Mouse (Mus musculus) limb, embryonic 13.5 days (tissue): Measurements from ENCODE around the gene Itga11. TPM values are rescaled to one million over a fixed set of nuclear protein-coding genes. Genes with fewer than 3 reads are reported as not detected.
A peak's percentile ranks its signal among the peaks of the same experiment; 100 is the strongest.

Source experiments
- ATAC-seq: fragments of 200-750 bp; cut with Nextera tagmentation; 2 replicates; pipeline ENCODE4 v1.8.0; 2017; ENCODE audit warnings: low read depth, moderate number of reproducible peaks, moderate TSS enrichment; ENCODE audit not compliant: low FRiP score
- H3K27ac ChIP-seq: fragments of 300-500 bp; sonication (generic); 2 replicates; pipeline ENCODE4 v1.5.1; 2015; ENCODE audit warnings: inconsistent platforms, mild to moderate bottlenecking, moderate library complexity
- H3K27me3 ChIP-seq: fragments of 300-500 bp; sonication (generic); 2 replicates; pipeline ENCODE4 v1.6.1; 2015; ENCODE audit warnings: mild to moderate bottlenecking, inconsistent platforms
- H3K36me3 ChIP-seq: fragments of 300-500 bp; sonication (generic); 2 replicates; pipeline ENCODE4 v1.6.1; 2015; ENCODE audit warnings: inconsistent platforms, mild to moderate bottlenecking, moderate library complexity
- H3K4me1 ChIP-seq: fragments of 300-500 bp; sonication (generic); 2 replicates; pipeline ENCODE4 v1.6.1; 2015; ENCODE audit warnings: inconsistent platforms
- H3K4me2 ChIP-seq: fragments of 300-500 bp; sonication (generic); replicated peaks from 2 replicates; pipeline ENCODE4 v1.6.1; 2015; ENCODE audit warnings: inconsistent platforms, mild to moderate bottlenecking, moderate library complexity
- H3K4me3 ChIP-seq: fragments of 300-500 bp; sonication (generic); 2 replicates; pipeline ENCODE4 v1.5.1; 2015; ENCODE audit warnings: moderate library complexity, mild to moderate bottlenecking, inconsistent platforms
- H3K9ac ChIP-seq: fragments of 300-500 bp; sonication (generic); 2 replicates; pipeline ENCODE4 v1.6.1; 2015; ENCODE audit warnings: mild to moderate bottlenecking, inconsistent platforms
- H3K9me3 ChIP-seq: fragments of 300-500 bp; sonication (generic); 2 replicates; pipeline ENCODE4 v1.6.1; 2016; ENCODE audit warnings: inconsistent platforms
- WGBS: fragments of 180-500 bp; shearing (Covaris S2); methylation state at CpG from one replicate; pipeline ENCODE4 v1.1.7; 2015; 5-methylcytosine and 5-hydroxymethylcytosine counted together
- polyA plus RNA-seq: library from polyadenylated mRNA; unstranded; fragments of >200 nt; fragmentation: Nextera tagmentation; extraction: Ambion mirVana; gene quantifications from 2 replicates; pipeline ENCODE4 v1.2.1, GENCODE M21; 2015

Itga11 gene
- polyA plus RNA-seq, 1 experiment from 2014 or later: 8.2 TPM

DNA sequence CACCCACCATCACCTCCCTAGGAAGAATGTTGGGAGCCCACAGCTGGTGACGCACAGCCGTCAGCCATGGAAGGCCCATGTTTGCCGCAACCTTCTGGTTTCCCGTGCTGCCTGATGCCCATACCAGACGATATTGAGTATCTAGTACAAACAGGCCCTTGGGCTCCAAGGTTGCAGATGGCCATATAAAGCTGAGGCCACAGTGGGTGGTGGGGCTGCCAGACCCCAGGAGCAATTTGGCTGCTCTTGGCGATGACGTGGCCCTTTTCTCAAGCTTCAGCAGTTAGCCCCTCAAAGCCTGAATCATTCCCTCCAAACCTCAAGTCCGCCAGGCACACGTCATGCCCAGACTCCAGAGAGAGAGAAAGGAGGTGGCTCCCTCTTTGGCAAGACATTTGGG lies 46.5 kb downstream of the Itga11 start:
- H3K27ac ChIP-seq: peak overlapping the region; percentile 93
- H3K4me2 ChIP-seq: no peak overlapping the region
- no peak overlapping the region for H3K4me3 ChIP-seq
- no peak overlapping the region for H3K9ac ChIP-seq
- H3K36me3 ChIP-seq: peaks cover 9% of the 10 kb centered on the region; the same call in 1 of the 2 replicates
- no peaks in the 10 kb centered on the region for H3K27me3 ChIP-seq
- H3K4me1 ChIP-seq: peaks cover 60% of the 10 kb centered on the region
- ATAC-seq: no peak
- WGBS: 42% methylated on average over 9 of the region's 9 CpGs
- no peaks in the 10 kb centered on the region for H3K9me3 ChIP-seq

DNA sequence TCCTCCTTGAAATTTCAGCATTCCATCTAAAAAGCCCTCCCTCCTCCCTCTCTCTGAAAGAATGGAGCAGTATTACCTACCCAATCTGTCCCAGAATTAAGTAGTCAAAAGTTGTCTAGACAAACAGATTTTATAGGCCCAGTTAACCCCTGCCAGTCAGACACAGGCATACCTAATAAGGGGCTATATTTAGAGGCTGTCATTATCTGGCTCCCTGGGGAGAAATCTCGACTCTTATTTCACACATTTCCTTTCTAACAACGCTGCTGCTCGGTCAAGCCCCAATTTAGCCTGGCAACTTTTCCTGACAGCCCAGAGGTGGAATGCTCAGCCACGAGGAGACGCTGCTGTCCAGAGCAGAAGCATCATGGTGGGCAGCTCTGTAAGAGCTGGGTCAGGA lies 47.6 kb downstream of the Itga11 start:
- 2% methylated on average over 5 of the region's 5 CpGs for WGBS
- peak; percentile 13 for ATAC-seq
- Histone ChIP-seq H3K4me1 (peaks cover 54% of the 10 kb centered on the region), H3K27me3 (no peaks in the 10 kb centered on the region; the same call in 1 of the 2 replicates), H3K36me3 (peaks cover 14% of the 10 kb centered on the region), H3K9me3 (no peaks in the 10 kb centered on the region), H3K4me2 (no peak overlapping the region), H3K27ac (peak overlapping the region; percentile 93; the same call in 1 of the 2 replicates), H3K9ac (no peak overlapping the region), H3K4me3 (no peak overlapping the region)

DNA sequence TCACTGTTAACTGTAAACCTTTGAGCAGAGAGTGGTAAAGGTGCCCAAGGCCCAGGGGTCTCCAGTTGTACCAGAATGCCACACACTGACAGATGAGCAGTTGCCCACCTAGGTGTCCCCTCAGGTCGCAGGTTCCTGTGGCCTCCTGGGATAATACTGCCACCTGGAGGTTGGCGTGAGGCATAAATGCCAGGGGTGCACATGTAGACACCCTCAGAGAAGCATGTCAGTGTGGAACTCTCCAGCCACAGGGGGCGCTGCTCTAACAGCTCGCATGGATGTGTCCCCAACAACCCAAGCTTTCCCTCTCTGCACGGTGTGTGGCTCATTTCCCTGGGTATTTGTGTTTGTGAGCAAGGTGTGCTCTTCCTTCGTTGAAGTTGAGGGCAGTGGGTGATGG lies 48.8 kb downstream of the Itga11 start:
- Histone ChIP-seq H3K9me3 (no peaks in the 10 kb centered on the region), H3K27me3 (no peaks in the 10 kb centered on the region; the same call in 1 of the 2 replicates), H3K9ac (no peak overlapping the region), H3K27ac (no peak overlapping the region), H3K4me1 (peaks cover 43% of the 10 kb centered on the region), H3K36me3 (peaks cover 20% of the 10 kb centered on the region), H3K4me2 (no peak overlapping the region), H3K4me3 (no peak overlapping the region)
- WGBS: 61% methylated on average over 6 of the region's 6 CpGs
- ATAC-seq: no peak

DNA sequence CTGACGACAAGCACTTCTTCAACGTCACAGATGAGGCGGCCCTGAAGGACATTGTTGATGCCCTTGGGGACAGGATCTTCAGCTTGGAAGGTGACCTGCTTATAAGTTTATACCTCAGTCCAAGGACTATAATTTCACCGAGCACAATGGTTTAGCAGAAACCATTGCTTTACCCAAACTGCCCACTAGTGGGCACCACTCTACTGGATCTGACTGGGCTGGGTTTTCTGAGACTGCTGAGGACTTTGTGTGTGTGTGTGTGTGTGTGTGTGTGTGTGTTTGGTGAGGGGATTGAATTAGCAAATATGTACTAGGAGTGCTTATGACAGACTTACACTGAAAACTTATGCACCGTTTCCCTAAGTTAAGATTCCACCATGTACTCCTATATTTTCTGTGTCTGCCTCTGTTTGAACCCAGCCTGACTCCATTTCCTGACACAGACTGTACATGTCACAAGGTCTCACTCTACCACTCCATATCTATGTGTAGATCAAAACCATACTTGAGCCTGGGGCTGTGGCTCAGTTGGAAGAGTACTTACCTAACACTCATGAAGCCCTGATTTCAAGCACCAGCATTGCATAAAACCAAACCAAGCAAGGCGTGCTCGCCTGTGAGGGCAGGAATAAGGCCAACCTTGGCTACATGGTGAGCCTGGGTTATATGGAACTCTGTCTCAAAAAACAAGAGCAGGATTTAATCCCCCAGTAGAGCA lies 67.1 kb downstream of the Itga11 start:
- H3K9me3 ChIP-seq: no peaks in the 10 kb centered on the region
- H3K27ac ChIP-seq: no peak overlapping the region
- no peak for ATAC-seq
- no peaks in the 10 kb centered on the region for H3K27me3 ChIP-seq
- no peak overlapping the region for H3K9ac ChIP-seq
- H3K4me2 ChIP-seq: no peak overlapping the region
- H3K4me3 ChIP-seq: no peak overlapping the region
- no peaks in the 10 kb centered on the region for H3K4me1 ChIP-seq
- H3K36me3 ChIP-seq: peaks cover 34% of the 10 kb centered on the region
- WGBS: 54% methylated on average over 7 of the region's 7 CpGs

DNA sequence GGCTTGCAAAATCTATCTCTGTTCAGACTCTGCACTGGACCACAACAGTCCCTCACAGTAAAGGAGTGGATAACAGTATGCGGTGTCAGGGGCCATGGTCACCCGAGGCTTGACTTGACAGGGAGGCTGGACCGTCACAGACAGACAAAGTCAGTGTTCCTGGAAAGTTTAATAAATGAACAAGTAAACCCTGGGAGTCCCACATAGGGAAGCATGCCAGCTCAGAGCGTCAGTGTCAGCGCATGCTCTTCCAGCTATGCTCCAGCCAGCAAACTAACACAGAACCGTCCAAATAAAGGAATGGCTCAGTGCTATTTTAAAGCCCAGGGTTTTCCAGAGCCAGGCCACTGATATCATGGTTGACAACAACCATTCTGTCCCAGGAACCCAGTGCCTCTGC lies 69.0 kb downstream of the Itga11 start:
- Histone ChIP-seq H3K4me3 (no peak overlapping the region), H3K27me3 (no peaks in the 10 kb centered on the region), H3K9me3 (no peaks in the 10 kb centered on the region), H3K27ac (no peak overlapping the region), H3K4me1 (no peaks in the 10 kb centered on the region), H3K4me2 (no peak overlapping the region), H3K9ac (no peak overlapping the region), H3K36me3 (peaks cover 45% of the 10 kb centered on the region)
- 84% methylated on average over 6 of the region's 6 CpGs for WGBS
- ATAC-seq: no peak

DNA sequence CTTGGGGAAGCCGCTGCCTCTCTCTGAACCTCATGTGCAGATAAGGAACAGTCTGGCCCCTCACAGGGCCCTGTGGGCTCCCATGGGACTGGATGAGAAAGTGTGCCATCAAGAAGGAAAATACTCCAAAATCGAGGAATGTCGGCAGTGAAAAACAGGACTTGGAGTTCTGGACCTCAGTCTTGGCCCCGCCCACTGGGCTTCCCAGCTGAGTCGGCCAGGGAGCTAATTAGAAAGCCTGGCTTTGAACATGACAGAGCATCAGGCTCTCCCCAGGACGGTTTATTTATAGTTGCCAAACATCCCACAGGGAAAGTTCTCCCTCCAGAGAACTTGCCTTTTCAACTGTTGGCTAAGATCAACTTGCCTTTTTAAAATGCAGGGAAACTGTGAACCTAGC lies 72.0 kb downstream of the Itga11 start:
- no peak overlapping the region for H3K4me3 ChIP-seq
- no peak for ATAC-seq
- no peaks in the 10 kb centered on the region for H3K27me3 ChIP-seq
- WGBS: 60% methylated on average over 6 of the region's 6 CpGs
- H3K4me2 ChIP-seq: no peak overlapping the region
- H3K27ac ChIP-seq: no peak overlapping the region
- no peaks in the 10 kb centered on the region for H3K9me3 ChIP-seq
- H3K9ac ChIP-seq: no peak overlapping the region
- H3K4me1 ChIP-seq: no peaks in the 10 kb centered on the region
- H3K36me3 ChIP-seq: peaks cover 52% of the 10 kb centered on the region

DNA sequence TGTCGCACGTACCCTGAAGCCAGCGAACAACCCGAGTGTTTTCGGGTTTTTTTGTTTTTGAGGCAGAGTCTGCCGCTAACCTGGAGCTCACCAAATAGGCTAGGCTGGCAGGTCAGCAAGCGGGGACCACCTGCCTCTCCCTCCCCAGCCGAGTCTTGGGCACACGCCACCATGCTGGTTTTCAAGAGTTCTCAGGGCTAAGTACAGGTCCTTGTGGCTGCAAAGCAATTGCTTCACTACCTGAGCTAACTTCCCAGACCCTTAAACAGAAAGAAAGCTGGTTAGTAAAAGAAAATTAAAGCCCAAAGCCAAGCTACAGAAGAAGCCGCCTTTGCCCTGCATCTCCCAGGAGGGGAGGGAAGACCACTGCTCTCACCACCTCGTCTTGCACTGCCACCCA lies 72.8 kb downstream of the Itga11 start:
- 90% methylated on average over 11 of the region's 11 CpGs for WGBS
- no peak for ATAC-seq
- no peaks in the 10 kb centered on the region for H3K27me3 ChIP-seq

DNA sequence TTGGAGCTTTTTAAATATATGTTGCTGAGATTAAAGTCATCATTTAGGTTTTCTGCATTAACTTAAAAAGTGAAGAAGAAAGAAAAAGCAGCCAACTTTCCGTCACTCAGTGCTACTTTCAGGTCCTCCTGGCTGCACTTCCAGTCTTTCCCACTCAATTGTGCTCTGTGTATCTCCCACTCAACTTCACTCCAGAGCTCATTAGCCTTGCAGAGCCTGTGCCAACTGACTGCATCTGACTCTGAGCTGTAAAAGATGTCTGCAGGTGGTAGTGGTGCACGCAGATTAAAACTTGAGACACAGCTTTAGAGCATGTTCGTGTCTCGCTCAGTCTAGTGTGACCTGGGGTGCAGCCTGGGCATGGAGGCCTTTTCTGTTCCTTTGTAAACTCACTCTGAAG lies 80.7 kb downstream of the Itga11 start:
- Histone ChIP-seq H3K27ac (no peak overlapping the region), H3K9me3 (no peaks in the 10 kb centered on the region), H3K36me3 (peaks cover 14% of the 10 kb centered on the region; the same call in 1 of the 2 replicates), H3K4me1 (no peaks in the 10 kb centered on the region), H3K9ac (no peak overlapping the region), H3K27me3 (no peaks in the 10 kb centered on the region), H3K4me3 (no peak overlapping the region), H3K4me2 (no peak overlapping the region)
- no peak for ATAC-seq
- 65% methylated on average over 4 of the region's 4 CpGs for WGBS

More for the DNA sequence above, 72.8 kb downstream of the Itga11 start:
- H3K36me3 ChIP-seq: peaks cover 51% of the 10 kb centered on the region
- no peak overlapping the region for H3K27ac ChIP-seq
- no peaks in the 10 kb centered on the region for H3K4me1 ChIP-seq
- H3K9ac ChIP-seq: no peak overlapping the region
- no peak overlapping the region for H3K4me2 ChIP-seq
- no peaks in the 10 kb centered on the region for H3K9me3 ChIP-seq
- no peak overlapping the region for H3K4me3 ChIP-seq

DNA sequence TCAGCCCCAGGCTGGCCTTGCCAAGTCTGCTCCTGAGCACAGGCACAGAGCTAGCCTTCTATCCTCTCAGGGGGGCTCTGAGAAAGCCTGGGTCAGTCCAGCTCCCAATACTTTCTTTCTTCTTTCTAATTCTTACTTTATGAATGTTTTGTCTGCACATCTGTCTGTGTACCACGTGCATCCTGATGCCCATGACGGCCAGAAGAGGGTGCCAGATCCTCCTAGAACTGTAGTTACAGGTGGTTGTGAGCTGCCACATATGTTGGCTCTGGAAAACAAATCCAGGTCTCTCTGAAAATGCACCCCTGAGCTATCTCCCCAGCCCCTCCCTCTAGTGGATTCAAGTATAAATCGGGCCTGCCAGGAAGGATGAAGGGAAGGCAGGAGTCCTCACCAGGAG lies 82.0 kb downstream of the Itga11 start:
- Histone ChIP-seq H3K9ac (no peak overlapping the region), H3K9me3 (no peaks in the 10 kb centered on the region), H3K27me3 (no peaks in the 10 kb centered on the region), H3K4me2 (no peak overlapping the region), H3K36me3 (peaks cover 20% of the 10 kb centered on the region; the same call in 1 of the 2 replicates), H3K4me1 (no peaks in the 10 kb centered on the region), H3K27ac (no peak overlapping the region), H3K4me3 (no peak overlapping the region)
- 61% methylated on average over 3 of the region's 3 CpGs for WGBS
- ATAC-seq: no peak

DNA sequence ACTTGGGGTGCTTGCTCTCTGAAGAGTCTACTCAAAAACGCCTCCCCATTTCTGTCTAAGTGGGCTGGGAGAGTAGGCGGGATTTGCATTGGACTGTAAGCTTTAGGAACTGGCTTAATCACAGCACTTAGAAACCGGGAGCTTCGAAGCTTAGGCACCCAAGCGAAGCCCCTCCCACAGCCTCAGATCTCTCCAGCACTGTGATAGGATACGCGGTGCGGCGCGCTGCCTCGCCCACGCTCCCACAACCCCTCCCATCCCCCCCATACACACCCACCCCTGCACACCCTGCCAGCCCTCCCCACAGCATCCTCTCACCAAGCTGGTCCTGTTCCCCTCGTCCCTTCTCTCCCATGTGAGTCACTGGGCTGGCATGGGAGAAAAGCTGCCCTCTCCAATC lies 85.9 kb downstream of the Itga11 start:
- H3K27me3 ChIP-seq: no peaks in the 10 kb centered on the region
- no peak overlapping the region for H3K4me3 ChIP-seq
- 22% methylated on average over 11 of the region's 13 CpGs for WGBS
- H3K9me3 ChIP-seq: no peaks in the 10 kb centered on the region
- peaks cover 43% of the 10 kb centered on the region for H3K36me3 ChIP-seq
- no peak for ATAC-seq
- H3K4me1 ChIP-seq: no peaks in the 10 kb centered on the region
- no peak overlapping the region for H3K27ac ChIP-seq
- H3K4me2 ChIP-seq: peak overlapping the region; percentile 36; the same call in 1 of the 2 replicates
- no peak overlapping the region for H3K9ac ChIP-seq

DNA sequence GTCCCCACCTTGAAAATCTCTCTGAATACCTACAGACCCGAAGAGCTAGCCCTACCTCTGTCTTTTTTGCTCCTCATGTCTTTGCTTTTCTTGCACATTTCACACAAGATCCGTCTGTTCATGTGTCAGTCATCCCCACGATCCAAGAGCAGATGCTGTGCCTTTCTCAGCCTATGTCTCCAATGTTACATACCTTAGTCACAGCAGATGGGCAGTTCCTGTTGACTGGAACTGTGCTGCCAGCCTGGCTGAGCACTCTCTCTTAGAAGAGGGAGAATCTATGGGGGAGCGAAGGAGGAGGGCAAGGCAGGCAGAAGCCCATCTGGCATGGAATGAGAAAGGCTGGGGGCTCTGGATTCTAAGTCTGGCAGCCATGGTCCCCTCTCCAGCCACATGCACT lies 87.7 kb downstream of the Itga11 start:
- ATAC-seq: no peak
- H3K4me2 ChIP-seq: no peak overlapping the region
- no peaks in the 10 kb centered on the region for H3K9me3 ChIP-seq
- H3K4me1 ChIP-seq: no peaks in the 10 kb centered on the region
- no peaks in the 10 kb centered on the region for H3K27me3 ChIP-seq
- H3K36me3 ChIP-seq: peaks cover 47% of the 10 kb centered on the region
- H3K4me3 ChIP-seq: no peak overlapping the region
- WGBS: 77% methylated on average over 4 of the region's 4 CpGs
- H3K27ac ChIP-seq: no peak overlapping the region
- H3K9ac ChIP-seq: no peak overlapping the region

DNA sequence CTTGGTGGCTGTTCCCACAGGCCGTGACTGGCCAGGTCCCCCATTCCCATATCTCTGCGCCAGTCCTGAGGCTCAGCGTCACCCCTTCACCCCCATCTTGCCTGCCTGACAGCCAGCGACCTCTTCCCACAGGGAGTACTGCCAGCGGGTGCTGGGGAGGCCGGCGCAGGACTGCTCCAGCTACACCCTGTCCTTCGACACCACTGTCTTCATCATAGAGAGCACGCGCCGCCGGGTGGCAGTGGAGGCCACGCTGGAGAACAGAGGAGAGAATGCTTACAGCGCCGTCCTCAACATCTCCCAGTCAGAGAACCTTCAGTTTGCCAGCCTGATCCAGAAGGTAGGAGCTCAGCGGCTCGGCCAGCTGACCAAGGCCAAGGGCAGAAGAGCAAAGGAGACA lies 89.8 kb downstream of the Itga11 start:
- ATAC-seq: no peak
- no peak overlapping the region for H3K9ac ChIP-seq
- no peaks in the 10 kb centered on the region for H3K4me1 ChIP-seq
- H3K27me3 ChIP-seq: no peaks in the 10 kb centered on the region
- no peaks in the 10 kb centered on the region for H3K9me3 ChIP-seq
- WGBS: 68% methylated on average over 17 of the region's 17 CpGs
- no peak overlapping the region for H3K4me2 ChIP-seq
- H3K27ac ChIP-seq: no peak overlapping the region
- peaks cover 48% of the 10 kb centered on the region for H3K36me3 ChIP-seq
- no peak overlapping the region for H3K4me3 ChIP-seq

DNA sequence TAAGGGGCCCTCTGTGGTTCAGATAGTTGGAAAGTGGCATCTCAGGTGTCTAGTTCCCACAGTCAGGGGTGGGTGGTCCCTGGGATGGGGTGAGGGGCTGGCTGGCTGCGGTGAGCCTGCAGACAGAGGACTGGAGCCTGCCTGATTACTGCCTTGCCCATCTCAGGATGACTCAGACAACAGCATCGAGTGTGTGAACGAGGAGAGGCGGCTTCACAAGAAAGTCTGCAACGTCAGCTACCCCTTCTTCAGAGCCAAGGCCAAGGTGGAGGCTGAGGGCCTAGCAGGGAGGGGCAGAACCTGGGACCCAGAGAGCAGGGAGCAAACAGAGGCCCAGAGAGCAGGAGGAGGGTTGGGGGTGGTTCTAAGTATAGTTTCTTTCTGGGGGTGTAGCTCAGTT lies 90.7 kb downstream of the Itga11 start:
- H3K4me3 ChIP-seq: no peak overlapping the region
- no peak overlapping the region for H3K27ac ChIP-seq
- 88% methylated on average over 5 of the region's 5 CpGs for WGBS
- no peaks in the 10 kb centered on the region for H3K9me3 ChIP-seq
- H3K36me3 ChIP-seq: peaks cover 48% of the 10 kb centered on the region
- no peak overlapping the region for H3K9ac ChIP-seq
- ATAC-seq: no peak
- H3K4me1 ChIP-seq: no peaks in the 10 kb centered on the region
- H3K4me2 ChIP-seq: no peak overlapping the region
- no peaks in the 10 kb centered on the region for H3K27me3 ChIP-seq
